Mouse (Mus musculus) brown adipose tissue, adult 24 weeks (tissue): ENCODE results near the gene Edrf1. TPM values are rescaled to one million over a fixed set of nuclear protein-coding genes. Genes with fewer than 3 reads are reported as not detected.

Experiments used
- H3K27ac ChIP-seq: fragments of 200-500 bp; replicated peaks from 2 replicates; pipeline ENCODE4 v1.5.1; 2012; ENCODE audit warnings: low read depth, mild to moderate bottlenecking, low read length
- H3K4me1 ChIP-seq: fragments of 200-500 bp; 2 replicates; pipeline ENCODE4 v1.6.1; 2012; ENCODE audit warnings: low read length, mixed read lengths; ENCODE audit not compliant: control insufficient read depth, insufficient read depth, insufficient read length
- H3K4me3 ChIP-seq: fragments of 200-500 bp; 2 replicates; pipeline ENCODE4 v1.5.1; 2012; ENCODE audit warnings: low read depth, mild to moderate bottlenecking, low read length, moderate library complexity; ENCODE audit not compliant: insufficient read depth
- polyA plus RNA-seq: library from polyadenylated mRNA; stranded (reverse); fragments of >200 nt; gene quantifications from 2 replicates; pipeline ENCODE4 v1.2.4, GENCODE M21; 2012; ENCODE audit not compliant: missing spikeins, insufficient read depth, insufficient read length

Edrf1 gene
- polyA plus RNA-seq, 1 experiment = 5.7 TPM

GRCm38 (mm10) chr7:133630821-133631220 lies 6.5 kb upstream of the Edrf1 start:
- no peak overlapping the region for H3K27ac ChIP-seq
- H3K4me1 ChIP-seq = no peaks in the 10 kb centered on the region
- H3K4me3 ChIP-seq = no peak overlapping the region

DNA sequence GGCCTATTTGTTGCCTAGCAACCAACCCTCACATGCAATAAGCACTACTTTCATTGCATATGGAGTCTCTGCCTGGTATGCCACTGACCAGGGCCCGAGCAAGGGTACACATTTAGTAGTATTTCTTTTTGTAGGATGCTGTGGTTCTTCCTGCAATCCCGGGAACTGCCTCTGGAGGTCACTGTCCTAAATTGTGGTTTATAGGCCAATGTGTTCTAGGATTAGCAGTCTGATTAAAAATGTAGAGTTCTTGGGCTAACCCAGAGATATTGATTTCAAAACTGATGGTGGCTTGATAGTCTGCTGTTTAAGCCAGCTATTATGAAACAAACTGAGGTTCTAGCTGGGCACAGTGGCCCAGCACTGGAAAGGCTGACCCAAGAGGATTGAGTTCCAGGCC lies 4.9 kb upstream of the Edrf1 start:
- Histone ChIP-seq H3K4me1 (no peaks in the 10 kb centered on the region), H3K4me3 (no peak overlapping the region), H3K27ac (no peak overlapping the region)

- H3K4me1 ChIP-seq = peaks cover 2% of the 10 kb centered on the region; the same call in 1 of the 2 replicates
- H3K27ac ChIP-seq = no peak overlapping the region
- no peak overlapping the region for H3K4me3 ChIP-seq
These were observed 2.3 kb upstream of the Edrf1 start for GRCm38 (mm10) chr7:133634932-133635650.

- Histone ChIP-seq H3K27ac (peak overlapping the region; percentile 63), H3K4me1 (peaks cover 2% of the 10 kb centered on the region; the same call in 1 of the 2 replicates), H3K4me3 (peak overlapping the region; percentile 66)
These were observed 498 bp upstream of the Edrf1 start for GRCm38 (mm10) chr7:133636738-133637352.

- H3K4me1 ChIP-seq = peaks cover 2% of the 10 kb centered on the region; the same call in 1 of the 2 replicates
- peak overlapping the region; percentile 82 for H3K4me3 ChIP-seq
- H3K27ac ChIP-seq = no peak overlapping the region
These were observed 963 bp downstream of the Edrf1 start for GRCm38 (mm10) chr7:133638306-133638705.

- no peak overlapping the region for H3K27ac ChIP-seq
- peaks cover 2% of the 10 kb centered on the region; the same call in 1 of the 2 replicates for H3K4me1 ChIP-seq
- peak overlapping the region; percentile 20; the same call in 1 of the 2 replicates for H3K4me3 ChIP-seq
These were observed 1.5 kb downstream of the Edrf1 start for GRCm38 (mm10) chr7:133638821-133639220.

GRCm38 (mm10) chr7:133645716-133646115 lies 8.4 kb downstream of the Edrf1 start:
- Histone ChIP-seq H3K4me1 (no peaks in the 10 kb centered on the region), H3K4me3 (no peak overlapping the region), H3K27ac (no peak overlapping the region)

DNA sequence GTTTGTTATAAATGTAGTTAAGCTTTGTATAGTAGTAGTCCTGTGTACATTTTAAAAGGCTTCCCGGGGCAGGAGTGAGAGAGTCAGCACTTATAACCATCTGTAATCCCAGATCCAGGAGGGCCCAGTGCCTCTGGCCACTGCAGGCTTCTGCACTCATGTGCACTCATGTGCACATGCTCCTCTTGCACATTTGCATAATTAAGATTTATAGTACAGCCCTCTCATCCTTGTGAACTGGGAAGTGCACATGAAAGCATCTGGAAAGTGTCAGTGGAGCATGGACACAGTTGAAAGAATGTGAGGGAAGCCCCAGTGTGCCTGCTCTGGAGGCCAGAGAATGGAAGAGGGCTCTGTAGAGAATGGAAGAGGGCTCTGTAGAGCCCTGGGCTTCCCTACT lies 25.1 kb downstream of the Edrf1 start:
- H3K27ac ChIP-seq = no peak overlapping the region
- H3K4me3 ChIP-seq = no peak overlapping the region
- H3K4me1 ChIP-seq = no peaks in the 10 kb centered on the region

- H3K4me1 ChIP-seq = no peaks in the 10 kb centered on the region
- H3K27ac ChIP-seq = no peak overlapping the region
- H3K4me3 ChIP-seq = no peak overlapping the region
These were observed 31.7 kb downstream of the Edrf1 start for GRCm38 (mm10) chr7:133669071-133669470.

DNA sequence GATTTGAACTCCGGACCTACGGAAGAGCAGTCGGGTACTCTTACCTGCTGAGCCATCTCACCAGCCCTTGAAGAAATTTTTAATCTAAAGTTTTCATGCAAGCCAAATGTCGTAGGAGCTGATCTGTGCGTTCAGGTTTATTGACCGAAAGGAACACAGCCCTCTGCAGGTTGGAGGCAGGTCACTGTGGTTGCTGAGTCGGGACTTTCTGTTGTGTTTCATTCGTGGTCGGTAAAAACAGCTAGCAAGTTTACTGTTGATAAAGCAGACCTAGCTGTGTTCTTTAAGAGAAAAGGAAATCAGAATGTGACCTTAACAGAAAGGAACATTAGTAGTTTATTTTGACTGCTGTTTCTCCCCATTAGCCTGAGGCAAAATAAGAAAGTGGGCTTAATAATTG lies 32.6 kb downstream of the Edrf1 start:
- H3K27ac ChIP-seq = no peak overlapping the region
- H3K4me3 ChIP-seq = no peak overlapping the region
- H3K4me1 ChIP-seq = no peaks in the 10 kb centered on the region

DNA sequence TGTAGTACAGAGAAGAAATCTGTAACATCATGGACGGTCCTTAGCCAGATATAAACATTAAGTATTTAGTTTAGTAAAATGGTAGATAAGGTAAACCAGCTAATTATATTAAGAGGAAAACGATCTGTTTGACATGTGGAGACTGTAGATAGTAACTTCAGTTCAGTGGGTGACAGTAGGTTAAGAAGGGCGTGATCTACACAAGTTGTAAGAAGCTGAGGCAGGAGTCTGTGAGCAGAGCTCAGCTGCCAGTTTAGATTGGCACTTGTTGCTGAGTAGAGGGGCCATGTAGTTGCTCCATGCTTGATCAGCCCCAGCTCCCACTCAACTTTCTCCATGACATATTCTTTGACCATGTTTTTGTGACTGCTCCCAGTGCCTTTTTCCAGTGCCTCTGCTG lies 33.5 kb downstream of the Edrf1 start:
- H3K4me1 ChIP-seq = no peaks in the 10 kb centered on the region
- H3K4me3 ChIP-seq = no peak overlapping the region
- no peak overlapping the region for H3K27ac ChIP-seq

GRCm38 (mm10) chr7:133676002-133676401 lies 38.7 kb downstream of the Edrf1 start:
- Histone ChIP-seq H3K27ac (no peak overlapping the region), H3K4me3 (no peak overlapping the region), H3K4me1 (no peaks in the 10 kb centered on the region)

DNA sequence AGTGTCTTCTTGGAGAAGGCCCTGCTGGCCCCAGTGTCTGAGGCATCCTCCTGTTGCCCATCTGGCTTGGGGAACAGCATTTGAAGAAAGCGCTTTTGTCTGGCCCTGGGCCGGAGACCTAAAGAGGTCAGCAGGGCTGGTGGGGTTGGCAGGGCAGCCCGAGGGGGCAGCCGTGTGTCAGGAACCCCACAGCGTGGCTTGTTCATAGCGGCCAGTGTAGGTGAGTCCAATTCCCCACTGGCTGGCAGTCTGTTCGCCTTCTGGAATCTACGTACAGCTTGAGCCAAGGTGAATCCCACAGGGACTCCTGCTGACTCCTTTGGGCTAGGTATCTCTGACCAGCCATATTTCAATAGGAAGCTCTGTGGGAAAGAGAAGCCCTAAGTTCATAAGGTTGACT lies 41.4 kb downstream of the Edrf1 start:
- Histone ChIP-seq H3K4me1 (no peaks in the 10 kb centered on the region), H3K4me3 (no peak overlapping the region), H3K27ac (no peak overlapping the region)

DNA sequence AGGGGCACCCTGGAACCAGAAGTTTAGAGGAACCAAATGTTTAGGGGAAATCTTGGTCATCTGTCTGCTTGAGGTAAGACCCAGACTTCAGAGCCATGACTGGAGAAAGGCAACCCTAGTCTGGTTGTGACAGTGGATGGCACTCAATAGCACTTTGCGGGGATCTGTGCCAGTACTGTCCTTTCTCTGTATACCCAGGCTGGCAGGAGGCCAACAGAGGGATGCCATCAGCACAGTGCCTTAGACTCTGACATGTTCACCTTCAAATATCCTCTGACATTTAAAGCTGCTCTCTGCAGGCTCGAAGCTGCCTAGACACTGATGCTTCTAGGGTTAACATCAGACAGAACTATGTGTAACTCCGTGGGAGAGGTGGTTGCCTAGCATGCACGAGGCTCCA lies 42.1 kb downstream of the Edrf1 start:
- no peaks in the 10 kb centered on the region for H3K4me1 ChIP-seq
- no peak overlapping the region for H3K4me3 ChIP-seq

DNA sequence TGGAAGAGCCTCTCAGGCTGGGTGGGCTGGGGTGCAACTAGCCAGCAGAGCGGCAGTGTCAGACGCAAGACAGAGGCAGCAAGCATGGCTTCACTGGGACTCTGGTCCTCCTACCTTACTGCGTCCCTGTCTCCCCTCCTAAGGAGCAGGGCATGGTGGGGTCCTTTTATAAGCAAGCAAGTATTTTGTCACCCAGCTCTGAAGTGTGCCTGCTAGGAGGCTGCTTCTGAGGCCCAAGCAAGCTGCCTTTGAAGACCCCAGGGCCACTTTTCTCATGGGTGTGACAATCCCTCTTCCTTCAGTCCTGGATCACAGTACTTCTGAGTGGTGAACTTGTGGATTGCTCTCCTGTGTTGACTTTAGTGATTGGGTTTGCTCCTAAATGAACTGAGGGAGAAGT lies 42.6 kb downstream of the Edrf1 start, which contains the start of gene Mmp21:
Gene Mmp21 (minus strand): TSS at position 101 of the 400 bp plus-strand sequence.
- Histone ChIP-seq H3K4me3 (no peak within 1 kb of the TSS), H3K4me1 (no peaks in the 10 kb centered on the region), H3K27ac (no peak within 1 kb of the TSS)

More for the DNA sequence above, 42.1 kb downstream of the Edrf1 start:
- H3K27ac ChIP-seq = no peak overlapping the region

- no peak overlapping the region for H3K27ac ChIP-seq
- no peak overlapping the region for H3K4me3 ChIP-seq
- H3K4me1 ChIP-seq = no peaks in the 10 kb centered on the region
These were observed 46.3 kb downstream of the Edrf1 start for GRCm38 (mm10) chr7:133683626-133684025.
